Mouse (Mus musculus) thymus, postnatal 0 days (tissue): Measurements from ENCODE around the gene Hist4h4. TPM values are rescaled to one million over a fixed set of nuclear protein-coding genes. Genes with fewer than 3 reads are reported as not detected.

ENCODE experiments used
- DNase-seq: peaks from one replicate; pipeline ENCODE4 v3.0.0-alpha.2; 2015; ENCODE audit warnings: low spot score
- microRNA-seq: library from miRNA; unstranded; fragments of <30 nt; microRNA quantifications from one replicate; pipeline ENCODE4, GENCODE M21; 2016; ENCODE audit warnings: borderline number of aligned reads
- polyA plus RNA-seq: library from polyadenylated mRNA; unstranded; fragments of >200 nt; fragmentation: Nextera tagmentation; extraction: Ambion mirVana; gene quantifications from 2 replicates; pipeline ENCODE4 v1.2.1, GENCODE M21; 2015

Hist4h4 gene
- polyA plus RNA-seq, 1 experiment from 2014 or later, result 2.0 TPM

- DNase-seq, result no peak
These were observed 21.5 kb downstream of the Hist4h4 start for GRCm38 (mm10) chr6:136782761-136783160.

GRCm38 (mm10) chr6:136782146-136782545 is 22.1 kb downstream of the Hist4h4 start:
- no peak for DNase-seq

- DNase-seq, result no peak
These were observed 22.7 kb downstream of the Hist4h4 start, which contains the start of gene Gucy2c for GRCm38 (mm10) chr6:136781377-136781986. Gucy2c (minus strand) TSS chr6:136781765.

- DNase-seq, result no peak
These were observed 27.8 kb downstream of the Hist4h4 start for GRCm38 (mm10) chr6:136776392-136776791.

GRCm38 (mm10) chr6:136769859-136770258 is 34.4 kb downstream of the Hist4h4 start:
- DNase-seq, result no peak

GRCm38 (mm10) chr6:136769143-136769542 is 35.1 kb downstream of the Hist4h4 start:
- no peak for DNase-seq

GRCm38 (mm10) chr6:136763912-136764311 is 40.3 kb downstream of the Hist4h4 start:
- DNase-seq, result no peak

Small RNA genes lying within 50 kb of the gene (microRNA-seq; reads per million reads assigned to microRNA genes)
- gene Gm44364, result not detected

Other genes with a start within 250 kb of the Hist4h4 start
- gene Plbd1, start 142.5 kb downstream of the Hist4h4 start, polyA plus RNA-seq, result 21.6 and 22.7 TPM in 2 replicates
- gene Gucy2c, start 22.6 kb downstream of the Hist4h4 start, polyA plus RNA-seq, result 0.29 and 0.30 TPM in 2 replicates
- 341 and 352 TPM in 2 replicates for gene H2afj, start 3.8 kb upstream of the Hist4h4 start, polyA plus RNA-seq
- gene BC049715, start 23.2 kb upstream of the Hist4h4 start, polyA plus RNA-seq, result 2.1 and 3.0 TPM in 2 replicates
- 88.9 and 90.5 TPM in 2 replicates for gene Wbp11, start 23.8 kb upstream of the Hist4h4 start, polyA plus RNA-seq
- gene Smco3, start 31.0 kb upstream of the Hist4h4 start, polyA plus RNA-seq, result 0.16 TPM in 1 of 2 replicates, not detected in the other
- gene Art4, start 53.3 kb upstream of the Hist4h4 start, polyA plus RNA-seq, result 15.4 and 19.2 TPM in 2 replicates
- 53.9 and 64.3 TPM in 2 replicates for gene Mgp, start 71.4 kb upstream of the Hist4h4 start, polyA plus RNA-seq
- gene Erp27, start 117.8 kb upstream of the Hist4h4 start, polyA plus RNA-seq, result 0.72 and 1.1 TPM in 2 replicates
- 0.75 and 0.89 TPM in 2 replicates for gene Pde6h, start 119.4 kb upstream of the Hist4h4 start, polyA plus RNA-seq
- 966 and 1,117 TPM in 2 replicates for gene Arhgdib, start 137.5 kb upstream of the Hist4h4 start, polyA plus RNA-seq